Mouse (Mus musculus) embryonic stem cell, embryonic (primary cell): ENCODE data around the gene Inpp5b.

Experiments
- CTCF ChIA-PET, 4 experiments: fragments of 300-600 bp in 2 of 4; fragments of 350-600 bp in 2 of 4; sonication (Branson Sonifier 250); formaldehyde crosslinking; loops; one replicate each; lab custom pipeline; 2022; ENCODE audit warnings: inconsistent platforms in 2 of 4; lab: Charles Lee
- POLR2A ChIA-PET, 4 experiments: fragments of 300-600 bp in 2 of 4; fragments of 350-600 bp in 2 of 4; sonication (Branson Sonifier 250); formaldehyde crosslinking; loops; one replicate each; lab custom pipeline; 2022; ENCODE audit warnings: antibody characterized with exemption in 4 of 4, inconsistent platforms in 1 of 4; lab: Charles Lee

The Inpp5b gene

GRCm38 (mm10) chr4:124705661-124706269, 35.9 kb upstream of the Inpp5b start:
- CTCF ChIA-PET = interaction anchor here in 1 of 4 experiments (0.5 kb wide), 1 partner anchor 529 kb away, joined by 8 read pairs; no protein-coding TSS in a partner anchor

GRCm38 (mm10) chr4:124707381-124708199, 34.1 kb upstream of the Inpp5b start:
- ChIA-PET POLR2A (interaction anchor here in 3 of 4 experiments (0.6 to 3.9 kb wide), 14 partner anchors 7 to 876 kb away, joined by 3 to 48 read pairs (median 6); partner anchors contain the start of genes Fhl3 (in 2 of the 3), Mtf1 (in 2 of the 3), Utp11 (in 2 of the 3) and Maneal (in 1 of the 3)), CTCF (interaction anchor here in 2 of 4 experiments (0.6 to 1.1 kb wide), 4 partner anchors 7 to 635 kb away, joined by 3 to 4 read pairs (median 4); partner anchors contain the start of gene Fhl3 (in 1 of the 2))

More at GRCm38 (mm10) chr4:124705661-124706269, 35.9 kb upstream of the Inpp5b start:
- POLR2A ChIA-PET = interaction anchor here in 2 of 4 experiments (0.6 to 1.3 kb wide), 4 partner anchors 8 to 679 kb away, joined by 3 to 5 read pairs (median 4); partner anchors contain the start of gene Utp11 (in 1 of the 2)

- ChIA-PET POLR2A (interaction anchor here in 3 of 4 experiments (0.6 to 3.9 kb wide), 16 partner anchors 8 to 876 kb away, joined by 3 to 48 read pairs (median 6); partner anchors contain the start of genes Fhl3 (in 2 of the 3), Mtf1 (in 2 of the 3), Utp11 (in 2 of the 3) and Maneal (in 1 of the 3)), CTCF (interaction anchor here in 2 of 4 experiments (0.6 to 1.1 kb wide), 3 partner anchors 8 to 93 kb away, joined by 3 to 4 read pairs (median 4); partner anchors contain the start of gene Fhl3 (in 1 of the 2))
These were observed 33.5 kb upstream of the Inpp5b start for GRCm38 (mm10) chr4:124708200-124708517.

GRCm38 (mm10) chr4:124708518-124709477, 32.9 kb upstream of the Inpp5b start:
- POLR2A ChIA-PET = interaction anchor here (0.6 to 3.9 kb wide), 32 partner anchors 8 to 1551 kb away, joined by 3 to 48 read pairs (median 4); partner anchors contain the start of genes Fhl3 (in 3 of the 4), Mtf1 (in 2 of the 4), Utp11 (in 2 of the 4) and Maneal (in 1 of the 4)
- CTCF ChIA-PET = interaction anchor here in 3 of 4 experiments (0.5 to 1.2 kb wide), 8 partner anchors 8 to 197 kb away, joined by 3 to 10 read pairs (median 4); partner anchors contain the start of genes Fhl3 (in 1 of the 3), Mtf1 (in 1 of the 3) and Utp11 (in 1 of the 3)

- POLR2A ChIA-PET = interaction anchor here (0.6 to 3.9 kb wide), 23 partner anchors 9 to 356 kb away, joined by 3 to 48 read pairs (median 4); partner anchors contain the start of genes Fhl3 (in 3 of the 4), Utp11 (in 2 of the 4), Mtf1 (in 1 of the 4) and Snip1 (in 1 of the 4)
- CTCF ChIA-PET = interaction anchor here in 3 of 4 experiments (0.5 to 2.1 kb wide), 13 partner anchors 9 to 1487 kb away, joined by 3 to 12 read pairs (median 4); partner anchors contain the start of genes Fhl3 (in 2 of the 3), Mtf1 (in 2 of the 3) and Utp11 (in 1 of the 3)
These were observed 31.6 kb upstream of the Inpp5b start for GRCm38 (mm10) chr4:124709961-124710446.

GRCm38 (mm10) chr4:124710776-124711291, 30.8 kb upstream of the Inpp5b start:
- ChIA-PET CTCF (interaction anchor here (0.5 to 2.1 kb wide), 14 partner anchors 10 to 1488 kb away, joined by 3 to 12 read pairs (median 4); partner anchors contain the start of genes Fhl3 (in 2 of the 4), Mtf1 (in 2 of the 4) and Utp11 (in 1 of the 4)), POLR2A (interaction anchor here in 3 of 4 experiments (0.6 to 3.9 kb wide), 17 partner anchors 10 to 355 kb away, joined by 3 to 48 read pairs (median 4); partner anchors contain the start of genes Fhl3 (in 2 of the 3), Mtf1 (in 2 of the 3), Utp11 (in 2 of the 3) and Snip1 (in 1 of the 3))

- POLR2A ChIA-PET = interaction anchor here in 1 of 4 experiments (1.0 to 1.6 kb wide), 2 partner anchors 19 to 35 kb away, joined by 3 to 4 read pairs; partner anchors contain the start of gene Utp11
- CTCF ChIA-PET = no interaction called here
These were observed 29.0 kb upstream of the Inpp5b start for GRCm38 (mm10) chr4:124712618-124713017.

- ChIA-PET POLR2A (interaction anchor here in 3 of 4 experiments (0.6 to 3.6 kb wide), 22 partner anchors 10 to 149 kb away, joined by 3 to 19 read pairs (median 7); partner anchors contain the start of genes Fhl3 (in 3 of the 3), Utp11 (in 2 of the 3), Maneal (in 1 of the 3) and Mtf1 (in 1 of the 3)), CTCF (interaction anchor here (0.6 to 1.7 kb wide), 17 partner anchors 12 to 385 kb away, joined by 3 to 7 read pairs (median 4); partner anchors contain the start of genes Mtf1 (in 2 of the 4), Fhl3 (in 1 of the 4), Inpp5b (in 1 of the 4) and Utp11 (in 1 of the 4))
These were observed 27.8 kb upstream of the Inpp5b start for GRCm38 (mm10) chr4:124713850-124714249.

- ChIA-PET POLR2A (interaction anchor here (0.6 to 3.6 kb wide), 34 partner anchors 9 to 192 kb away, joined by 3 to 19 read pairs (median 6); partner anchors contain the start of genes Fhl3 (in 3 of the 4), Utp11 (in 3 of the 4), Maneal (in 1 of the 4) and Mtf1 (in 1 of the 4)), CTCF (interaction anchor here (0.6 to 1.7 kb wide), 19 partner anchors 11 to 384 kb away, joined by 3 to 8 read pairs (median 4); partner anchors contain the start of genes Mtf1 (in 2 of the 4), Fhl3 (in 1 of the 4), Inpp5b (in 1 of the 4) and Utp11 (in 1 of the 4))
These were observed 26.8 kb upstream of the Inpp5b start, which contains the start of gene Sf3a3 for GRCm38 (mm10) chr4:124714545-124715481. TSS of gene Sf3a3 (plus strand) at chr4:124714776.

- POLR2A ChIA-PET = no interaction called here
These were observed 22.5 kb upstream of the Inpp5b start for GRCm38 (mm10) chr4:124719101-124719500.

GRCm38 (mm10) chr4:124726121-124726520, 15.5 kb upstream of the Inpp5b start:
- CTCF ChIA-PET = interaction anchor here in 2 of 4 experiments (0.6 to 1.7 kb wide), 2 partner anchors 12 to 97 kb away, joined by 3 to 4 read pairs; partner anchors contain the start of gene Sf3a3 (in 1 of the 2)
- POLR2A ChIA-PET = interaction anchor here (1.0 to 2.9 kb wide), 8 partner anchors 8 to 40 kb away, joined by 3 to 12 read pairs (median 4); partner anchors contain the start of gene Sf3a3 (in 1 of the 4)

More at GRCm38 (mm10) chr4:124719101-124719500, 22.5 kb upstream of the Inpp5b start:
- CTCF ChIA-PET = interaction anchor here in 1 of 4 experiments (0.6 kb wide), 1 partner anchor 98 kb away, joined by 3 read pairs; no protein-coding TSS in a partner anchor

GRCm38 (mm10) chr4:124736952-124737351, 4.7 kb upstream of the Inpp5b start:
- POLR2A ChIA-PET = interaction anchor here in 3 of 4 experiments (0.9 to 3.4 kb wide), 11 partner anchors 9 to 125 kb away, joined by 3 to 15 read pairs (median 5); partner anchors contain the start of genes Sf3a3 (in 2 of the 3), Maneal (in 1 of the 3) and Mtf1 (in 1 of the 3)
- CTCF ChIA-PET = interaction anchor here in 3 of 4 experiments (0.6 to 2.0 kb wide), 10 partner anchors 14 to 111 kb away, joined by 3 to 8 read pairs (median 3); partner anchors contain the start of genes Mtf1 (in 1 of the 3) and Utp11 (in 1 of the 3)

- POLR2A ChIA-PET = interaction anchor here in 3 of 4 experiments (0.9 to 3.4 kb wide), 12 partner anchors 10 to 124 kb away, joined by 3 to 15 read pairs (median 4); partner anchors contain the start of genes Sf3a3 (in 2 of the 3), Maneal (in 1 of the 3) and Mtf1 (in 1 of the 3)
- CTCF ChIA-PET = interaction anchor here (0.6 to 2.0 kb wide), 12 partner anchors 13 to 110 kb away, joined by 3 to 8 read pairs (median 3); partner anchors contain the start of genes Mtf1 (in 1 of the 4), Sf3a3 (in 1 of the 4) and Utp11 (in 1 of the 4)
These were observed 4.2 kb upstream of the Inpp5b start for GRCm38 (mm10) chr4:124737486-124737885.
